Mouse (Mus musculus) liver, embryonic 14.5 days (tissue): ENCODE measurements around the gene Usp39.

Experiments used
- CTCF ChIP-seq: IDR thresholded peaks from 2 replicates; pipeline ENCODE4 v1.5.1; 2016; ENCODE audit warnings: antibody characterized with exemption, low read depth, control low read depth
- EP300 ChIP-seq: IDR thresholded peaks from 2 replicates; pipeline ENCODE4 v1.6.1; 2016; ENCODE audit warnings: antibody characterized with exemption, low read depth

DNA sequence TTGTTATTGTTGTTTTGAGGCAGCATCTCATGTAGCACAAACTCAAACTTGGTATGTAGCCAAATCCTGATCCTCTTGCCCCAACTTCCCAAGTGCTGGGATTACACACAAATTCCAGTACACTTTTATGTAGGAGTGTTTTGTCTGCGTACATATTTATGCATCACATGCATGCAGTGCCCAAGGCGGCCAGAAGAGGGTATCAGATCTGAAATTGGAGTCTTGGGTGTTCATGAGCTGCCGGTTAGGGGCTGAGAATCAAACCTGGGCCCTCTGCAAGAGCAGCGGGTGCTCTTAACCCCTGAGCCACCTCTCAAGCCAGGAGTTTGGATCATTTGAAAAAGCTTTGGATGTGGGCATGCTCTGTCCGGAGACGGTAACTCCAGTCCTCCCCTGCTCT, 68.8 kb downstream of the Usp39 start:
- TF ChIP-seq CTCF (peak; percentile 43), EP300 (no peak)
